Mouse (Mus musculus): ENCODE measurements around the gene Lrrc20. TPM values are rescaled to one million over a fixed set of nuclear protein-coding genes. Genes with fewer than 3 reads are reported as not detected.
A peak's percentile ranks its signal among the peaks of the same experiment; 100 is the strongest.
"Not testable (repeated sequence)": the region's sequence is repeated elsewhere in the genome, so short reads cannot be mapped to it uniquely, and the experiment has no call there.

Gene Lrrc20
- polyA plus RNA-seq, 1 experiment from 2014 or later = 15.0 TPM

- ATAC-seq (replicated peaks; ENCODE audit: low FRiP score) (no peak), DNase-seq (ENCODE audit: low spot score) (no peak)
- H3K4me3 ChIP-seq (ENCODE audit: low read depth, low read length) = no peak overlapping the region
- no peaks in the 10 kb centered on the region for H3K27me3 ChIP-seq (ENCODE audit: control insufficient read depth, insufficient read depth, low read length)
- H3K36me3 ChIP-seq (ENCODE audit: control insufficient read depth, insufficient read depth, low read length) = no peaks in the 10 kb centered on the region
- no peak overlapping the region for H3K27ac ChIP-seq (ENCODE audit: low read depth, low read length)
- H3K9ac ChIP-seq (ENCODE audit: low read length) = no peak overlapping the region
- WGBS = 79% methylated on average over 7 of the region's 7 CpGs
- H3K9me3 ChIP-seq (ENCODE audit: control insufficient read depth, low read length) = no peaks in the 10 kb centered on the region
- H3K4me1 ChIP-seq (replicated peaks; ENCODE audit: control insufficient read depth, insufficient read depth, low read length) = no peaks in the 10 kb centered on the region
- H3K4me2 ChIP-seq (ENCODE audit: low read depth, low read length, severe bottlenecking) = no peak overlapping the region
Observed at GRCm38 (mm10) chr10:61614311-61614710, 138.7 kb downstream of the Lrrc20 start.

GRCm38 (mm10) chr10:61618528-61618927 is 142.9 kb downstream of the Lrrc20 start:
- Histone ChIP-seq H3K4me1 (replicated peaks; ENCODE audit: control insufficient read depth, insufficient read depth, low read length) (no peaks in the 10 kb centered on the region), H3K36me3 (ENCODE audit: control insufficient read depth, insufficient read depth, low read length) (no peaks in the 10 kb centered on the region), H3K9me3 (ENCODE audit: control insufficient read depth, low read length) (no peaks in the 10 kb centered on the region), H3K4me3 (ENCODE audit: low read depth, low read length) (no peak overlapping the region), H3K27me3 (ENCODE audit: control insufficient read depth, insufficient read depth, low read length) (no peaks in the 10 kb centered on the region), H3K4me2 (ENCODE audit: low read depth, low read length, severe bottlenecking) (no peak overlapping the region), H3K9ac (ENCODE audit: low read length) (no peak overlapping the region), H3K27ac (ENCODE audit: low read depth, low read length) (no peak overlapping the region)
- no peak for DNase-seq (ENCODE audit: low spot score)
- no peak for ATAC-seq (replicated peaks; ENCODE audit: low FRiP score)
- 84% methylated on average over 2 of the region's 2 CpGs for WGBS

GRCm38 (mm10) chr10:61621681-61622080 is 146.1 kb downstream of the Lrrc20 start:
- H3K4me1 ChIP-seq (replicated peaks; ENCODE audit: control insufficient read depth, insufficient read depth, low read length) = peaks cover 5% of the 10 kb centered on the region
- no peak overlapping the region for H3K4me2 ChIP-seq (ENCODE audit: low read depth, low read length, severe bottlenecking)
- H3K9me3 ChIP-seq (ENCODE audit: control insufficient read depth, low read length) = no peaks in the 10 kb centered on the region
- H3K9ac ChIP-seq (ENCODE audit: low read length) = no peak overlapping the region
- DNase-seq (ENCODE audit: low spot score) = no peak
- WGBS = 48% methylated on average over 9 of the region's 9 CpGs
- peaks cover 21% of the 10 kb centered on the region for H3K27me3 ChIP-seq (ENCODE audit: control insufficient read depth, insufficient read depth, low read length)
- H3K4me3 ChIP-seq (ENCODE audit: low read depth, low read length) = no peak overlapping the region
- no peaks in the 10 kb centered on the region for H3K36me3 ChIP-seq (ENCODE audit: control insufficient read depth, insufficient read depth, low read length)
- no peak overlapping the region for H3K27ac ChIP-seq (ENCODE audit: low read depth, low read length)
- ATAC-seq (replicated peaks; ENCODE audit: low FRiP score) = no peak

- 63% methylated on average over 3 of the region's 3 CpGs for WGBS
- not testable (repeated sequence) for H3K9me3 ChIP-seq (ENCODE audit: control insufficient read depth, low read length); ATAC-seq (replicated peaks; ENCODE audit: low FRiP score); H3K4me2 ChIP-seq (ENCODE audit: low read depth, low read length, severe bottlenecking); H3K27ac ChIP-seq (ENCODE audit: low read depth, low read length); H3K4me1 ChIP-seq (replicated peaks; ENCODE audit: control insufficient read depth, insufficient read depth, low read length); H3K9ac ChIP-seq (ENCODE audit: low read length); H3K36me3 ChIP-seq (ENCODE audit: control insufficient read depth, insufficient read depth, low read length); H3K4me3 ChIP-seq (ENCODE audit: low read depth, low read length); DNase-seq (ENCODE audit: low spot score)
- H3K27me3 ChIP-seq (ENCODE audit: control insufficient read depth, insufficient read depth, low read length) = peaks cover 21% of the 10 kb centered on the region
Observed at GRCm38 (mm10) chr10:61623874-61624273, 148.3 kb downstream of the Lrrc20 start.

DNA sequence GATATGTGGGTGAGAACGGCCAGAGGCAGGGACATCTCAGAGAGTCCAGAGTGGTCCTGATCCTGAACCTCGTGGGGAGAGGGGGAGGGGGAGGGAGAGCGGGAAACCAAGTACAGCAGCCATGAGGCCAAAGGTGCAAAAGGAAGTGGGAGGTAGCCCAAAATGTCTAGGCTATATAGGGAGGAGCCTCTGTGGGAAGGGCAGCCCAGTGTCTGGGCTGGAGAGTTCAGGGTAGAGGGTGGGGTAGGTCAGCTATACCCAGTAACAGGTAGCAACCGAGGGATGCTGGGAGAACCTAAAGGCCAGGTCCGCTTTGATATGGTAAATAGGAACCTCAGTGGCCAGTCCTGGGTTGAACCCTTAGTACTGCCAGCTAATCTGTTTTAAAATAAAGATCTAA is 149.2 kb downstream of the Lrrc20 start:
- 31% methylated on average over 5 of the region's 5 CpGs for WGBS
- DNase-seq (ENCODE audit: low spot score) = no peak
- Histone ChIP-seq H3K4me1 (replicated peaks; ENCODE audit: control insufficient read depth, insufficient read depth, low read length) (peaks cover 5% of the 10 kb centered on the region), H3K27me3 (ENCODE audit: control insufficient read depth, insufficient read depth, low read length) (peaks cover 21% of the 10 kb centered on the region), H3K4me3 (ENCODE audit: low read depth, low read length) (no peak overlapping the region), H3K36me3 (ENCODE audit: control insufficient read depth, insufficient read depth, low read length) (no peaks in the 10 kb centered on the region), H3K27ac (ENCODE audit: low read depth, low read length) (no peak overlapping the region), H3K4me2 (ENCODE audit: low read depth, low read length, severe bottlenecking) (peak overlapping the region; percentile 76; the same call in 1 of the 2 replicates), H3K9me3 (ENCODE audit: control insufficient read depth, low read length) (no peaks in the 10 kb centered on the region), H3K9ac (ENCODE audit: low read length) (no peak overlapping the region)
- no peak for ATAC-seq (replicated peaks; ENCODE audit: low FRiP score)

GRCm38 (mm10) chr10:61625381-61626257 is 150.0 kb downstream of the Lrrc20 start:
- Histone ChIP-seq H3K9me3 (ENCODE audit: control insufficient read depth, low read length) (no peaks in the 10 kb centered on the region), H3K4me3 (ENCODE audit: low read depth, low read length) (peak overlapping the region; percentile 32), H3K9ac (ENCODE audit: low read length) (peak overlapping the region; percentile 43), H3K27ac (ENCODE audit: low read depth, low read length) (no peak overlapping the region), H3K27me3 (ENCODE audit: control insufficient read depth, insufficient read depth, low read length) (peaks cover 21% of the 10 kb centered on the region), H3K4me2 (ENCODE audit: low read depth, low read length, severe bottlenecking) (peak overlapping the region; percentile 76), H3K4me1 (replicated peaks; ENCODE audit: control insufficient read depth, insufficient read depth, low read length) (peaks cover 5% of the 10 kb centered on the region), H3K36me3 (ENCODE audit: control insufficient read depth, insufficient read depth, low read length) (no peaks in the 10 kb centered on the region)
- ATAC-seq (replicated peaks; ENCODE audit: low FRiP score) = no peak
- 3% methylated on average over 74 of the region's 74 CpGs for WGBS
- no peak for DNase-seq (ENCODE audit: low spot score)

DNA sequence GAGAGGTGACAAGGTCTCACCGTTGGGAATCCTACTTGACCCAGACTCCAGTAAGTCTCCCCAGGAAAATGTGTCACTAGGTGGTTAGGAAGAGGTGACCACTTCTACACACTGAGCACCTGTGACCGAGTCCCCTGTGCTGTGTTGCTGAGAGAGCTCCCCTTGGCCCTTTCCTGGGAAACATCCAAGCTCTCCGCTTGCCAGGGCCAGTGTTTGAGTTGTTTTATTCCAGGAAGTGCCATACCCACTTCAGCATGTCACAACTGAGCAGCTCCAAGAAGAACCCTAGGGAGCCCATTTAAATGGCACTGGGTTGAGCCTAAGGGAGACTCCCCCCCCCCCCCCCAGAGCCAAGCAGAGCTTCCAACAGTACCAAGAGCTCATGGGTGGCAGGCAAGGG is 150.9 kb downstream of the Lrrc20 start:
- 85% methylated on average over 3 of the region's 3 CpGs for WGBS
- Histone ChIP-seq H3K9me3 (ENCODE audit: control insufficient read depth, low read length) (no peaks in the 10 kb centered on the region), H3K9ac (ENCODE audit: low read length) (no peak overlapping the region), H3K27me3 (ENCODE audit: control insufficient read depth, insufficient read depth, low read length) (peaks cover 21% of the 10 kb centered on the region), H3K36me3 (ENCODE audit: control insufficient read depth, insufficient read depth, low read length) (no peaks in the 10 kb centered on the region), H3K4me3 (ENCODE audit: low read depth, low read length) (no peak overlapping the region), H3K4me1 (replicated peaks; ENCODE audit: control insufficient read depth, insufficient read depth, low read length) (peaks cover 5% of the 10 kb centered on the region), H3K4me2 (ENCODE audit: low read depth, low read length, severe bottlenecking) (no peak overlapping the region), H3K27ac (ENCODE audit: low read depth, low read length) (no peak overlapping the region)
- no peak for DNase-seq (ENCODE audit: low spot score)
- no peak for ATAC-seq (replicated peaks; ENCODE audit: low FRiP score)

DNA sequence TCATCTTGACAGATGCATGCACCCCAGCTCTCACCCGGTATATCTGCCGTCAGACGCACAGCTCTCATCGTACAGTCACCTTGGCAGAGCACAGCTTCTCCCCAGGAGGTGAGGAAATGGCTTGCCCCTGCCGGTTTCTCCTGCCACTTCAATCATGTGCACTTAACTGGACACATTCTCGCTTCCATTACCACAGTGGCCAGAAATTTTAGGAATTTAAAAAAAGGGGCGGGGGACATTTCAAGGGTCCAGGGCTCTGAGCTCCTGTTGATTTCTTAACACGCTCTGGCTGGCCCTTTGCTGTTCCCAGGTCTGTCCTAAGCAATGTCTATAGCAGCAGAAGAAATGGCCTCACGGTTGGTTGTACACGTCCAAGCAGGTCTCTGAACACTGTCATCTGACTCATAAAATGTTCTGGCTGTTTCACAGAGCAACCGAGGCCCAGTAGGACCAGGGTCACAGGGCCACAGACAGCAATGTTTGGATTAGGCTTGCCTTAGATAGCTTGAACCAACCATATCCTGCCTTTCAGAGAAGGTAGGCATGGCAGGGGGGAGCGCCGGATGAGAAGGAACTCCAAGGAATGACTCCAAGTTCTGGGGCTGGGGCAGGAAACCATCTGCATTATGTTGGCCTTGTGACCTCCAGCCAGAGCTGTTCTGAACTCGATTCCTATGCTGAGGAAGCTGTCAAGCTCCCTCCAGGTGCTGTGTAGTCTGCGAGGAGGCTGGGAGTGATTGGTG is 151.8 kb downstream of the Lrrc20 start:
- Histone ChIP-seq H3K27ac (ENCODE audit: low read depth, low read length) (no peak overlapping the region), H3K4me2 (ENCODE audit: low read depth, low read length, severe bottlenecking) (no peak overlapping the region), H3K9me3 (ENCODE audit: control insufficient read depth, low read length) (no peaks in the 10 kb centered on the region), H3K27me3 (ENCODE audit: control insufficient read depth, insufficient read depth, low read length) (peaks cover 21% of the 10 kb centered on the region), H3K36me3 (ENCODE audit: control insufficient read depth, insufficient read depth, low read length) (no peaks in the 10 kb centered on the region), H3K4me3 (ENCODE audit: low read depth, low read length) (no peak overlapping the region), H3K4me1 (replicated peaks; ENCODE audit: control insufficient read depth, insufficient read depth, low read length) (peaks cover 5% of the 10 kb centered on the region), H3K9ac (ENCODE audit: low read length) (no peak overlapping the region)
- no peak for DNase-seq (ENCODE audit: low spot score)
- no peak for ATAC-seq (replicated peaks; ENCODE audit: low FRiP score)
- WGBS = 71% methylated on average over 15 of the region's 15 CpGs

Data from forebrain, embryonic 11.5 days (tissue).